8 mouse cellular contexts compared by ENCODE assay signal in the genomic region with DNA sequence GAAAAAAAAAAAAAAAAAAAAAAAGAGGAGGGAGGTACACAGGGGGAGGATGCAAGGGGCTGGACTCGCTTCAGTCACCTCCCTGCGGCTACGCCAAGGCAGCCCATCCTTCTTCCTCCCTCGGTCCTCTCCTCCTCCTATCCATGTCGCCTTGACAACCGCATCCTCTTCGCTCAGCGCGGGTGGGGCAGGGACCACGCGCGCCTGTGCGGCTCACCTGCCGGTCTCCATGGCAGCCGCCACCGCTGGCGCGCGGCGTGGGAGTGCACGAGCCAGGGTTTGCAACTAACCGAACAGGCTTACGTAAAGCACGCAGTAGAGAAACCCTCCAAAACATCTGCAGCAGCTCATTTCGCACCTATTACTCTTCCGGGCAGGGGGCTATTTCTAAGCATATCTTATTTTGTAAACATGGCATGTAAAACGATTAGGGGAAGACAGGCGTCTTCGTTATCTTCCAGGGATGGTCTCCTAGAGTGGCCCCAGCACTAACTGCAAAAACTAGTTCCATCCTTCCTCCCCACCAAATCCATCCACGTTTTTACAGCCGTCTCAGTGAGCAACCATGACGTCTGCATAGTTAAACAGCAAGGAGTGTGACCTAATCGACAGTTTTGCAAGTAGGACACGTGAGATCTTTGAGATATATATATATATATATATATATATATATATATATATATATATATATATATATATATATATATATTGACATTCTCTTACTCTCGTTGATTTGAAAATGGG. TPM values are rescaled to one million over a fixed set of nuclear protein-coding genes. Genes with fewer than 3 reads are reported as not detected.
DNase-seq lines count a peak whose midpoint lies in the region; ATAC-seq and TF ChIP-seq lines count a peak whose summit lies in the region.

A gene (minus strand): TSS at position 20 of the 744 bp plus-strand sequence.

- H3K9ac ChIP-seq in ES-E14 (ENCODE audit: insufficient read depth, low read depth, low read length, poor library complexity, severe bottlenecking), result no peak within 1 kb of the TSS
- H3K9ac ChIP-seq in forebrain, embryonic 13.5 days, result peak within 1 kb of the TSS; percentile 70
- peak within 1 kb of the TSS; percentile 48 for H3K9ac ChIP-seq in hindbrain, embryonic 15.5 days

- peaks cover 21% of the 10 kb centered on the region for H3K27me3 ChIP-seq in forebrain, embryonic 13.5 days
- H3K27me3 ChIP-seq in hindbrain, embryonic 15.5 days, result no peaks in the 10 kb centered on the region

- WGBS in forebrain, embryonic 13.5 days, result 2% methylated on average over 32 of the region's 35 CpGs
- under 1% methylated on average over 32 of the region's 35 CpGs for WGBS in hindbrain, embryonic 15.5 days

- no peak for DNase-seq in ES-E14 (ENCODE audit: low read depth, low spot score)
- peak; percentile 94 for DNase-seq in brain, embryonic 14.5 days (ENCODE audit: low read depth)
- DNase-seq in left cerebral cortex, adult 18-20 months (ENCODE audit: low spot score in 2 of 2), result peak; percentile 84 to 91
- peak; percentile 63 for DNase-seq in lung, postnatal 25 days (ENCODE audit: low spot score)
- DNase-seq in right cerebral cortex, adult 18-20 months, result peak; percentile 95
- no peak for DNase-seq in c-Kit-positive CD71-positive TER-119-positive erythroid progenitor cells, embryonic 14.5 days (ENCODE audit: low spot score)

- H3K9me3 ChIP-seq in ES-E14 (ENCODE audit: control insufficient read depth, insufficient read depth, low read depth, low read length), result no peaks in the 10 kb centered on the region
- H3K9me3 ChIP-seq in forebrain, embryonic 13.5 days (replicated peaks), result no peaks in the 10 kb centered on the region
- H3K9me3 ChIP-seq in hindbrain, embryonic 15.5 days, result no peaks in the 10 kb centered on the region

- no peak for TF ChIP-seq POLR2A in brain, embryonic 14.5 days (IDR thresholded peaks at IDR 0.05; ENCODE audit: borderline replicate concordance, extremely low read depth, insufficient read depth, insufficient read length, poor library complexity, severe bottlenecking)

- no peak within 1 kb of the TSS for H3K27ac ChIP-seq in ES-E14 (ENCODE audit: insufficient read depth, low read depth, low read length, poor library complexity, severe bottlenecking)
- H3K27ac ChIP-seq in forebrain, embryonic 13.5 days, result peak within 1 kb of the TSS; percentile 48
- H3K27ac ChIP-seq in hindbrain, embryonic 15.5 days (replicated peaks), result peak within 1 kb of the TSS; percentile 82

- H3K4me2 ChIP-seq in forebrain, embryonic 13.5 days, result peak within 1 kb of the TSS; percentile 93
- H3K4me2 ChIP-seq in hindbrain, embryonic 15.5 days, result peak within 1 kb of the TSS; percentile 81

- H3K4me3 ChIP-seq in ES-E14 (ENCODE audit: insufficient read depth in 1 of 2, low read depth in 1 of 2, low read length in 2 of 2, poor library complexity in 1 of 2, severe bottlenecking in 1 of 2), result peak within 1 kb of the TSS; percentile 39 to 55; a peak in 3 of 4 replicates
- peak within 1 kb of the TSS; percentile 54 for H3K4me3 ChIP-seq in forebrain, embryonic 13.5 days
- H3K4me3 ChIP-seq in hindbrain, embryonic 15.5 days, result peak within 1 kb of the TSS; percentile 47

- no peak for TF ChIP-seq CTCF in brain, embryonic 14.5 days (IDR thresholded peaks at IDR 0.05; ENCODE audit: borderline replicate concordance, extremely low read depth, insufficient read depth, insufficient read length)

- H3K4me1 ChIP-seq in ES-E14 (ENCODE audit: control insufficient read depth in 2 of 2, insufficient read depth in 2 of 2, low read length in 2 of 2, poor library complexity in 1 of 2), result no peaks in the 10 kb centered on the region; a peak in 1 of 4 replicates
- peaks cover 19% of the 10 kb centered on the region for H3K4me1 ChIP-seq in forebrain, embryonic 13.5 days
- peaks cover 12% of the 10 kb centered on the region for H3K4me1 ChIP-seq in hindbrain, embryonic 15.5 days (replicated peaks)

- H3K36me3 ChIP-seq in ES-E14 (ENCODE audit: control insufficient read depth, insufficient read depth, low read length, poor library complexity, severe bottlenecking), result no peaks in the 10 kb centered on the region
- no peaks in the 10 kb centered on the region for H3K36me3 ChIP-seq in forebrain, embryonic 13.5 days (ENCODE audit: poor library complexity, severe bottlenecking)
- H3K36me3 ChIP-seq in hindbrain, embryonic 15.5 days, result no peaks in the 10 kb centered on the region

- peak; percentile 95 for ATAC-seq in forebrain, embryonic 13.5 days
- peak; percentile 98 for ATAC-seq in hindbrain, embryonic 15.5 days (ENCODE audit: low FRiP score, low read depth)

- in situ Hi-C loops in ES-E14 (cut with MboI; ENCODE audit: low sequenced_read_pairs in 2 of 2, unreplicated experiment in 2 of 2), result no loop called here

TF ChIP-seq in ES-E14, 5 proteins besides CTCF, POLR2A, EP300 and RAD21:
- TF ChIP-seq MAFK (IDR thresholded peaks at IDR 0.05; ENCODE audit: insufficient read depth, low read depth, low read length) (no peak), ZNF384 (IDR thresholded peaks at IDR 0.05; ENCODE audit: low read depth, low read length) (peak; percentile 84), HCFC1 (IDR thresholded peaks at IDR 0.05; ENCODE audit: borderline replicate concordance, insufficient read depth, low read length) (no peak), CHD2 (IDR thresholded peaks at IDR 0.05; ENCODE audit: low read depth, low read length) (no peak), ZC3H11A (IDR thresholded peaks at IDR 0.05; ENCODE audit: borderline replicate concordance, low read depth, low read length) (no peak)

RNA-seq across cellular contexts. Expression of the gene that starts here (rescaled TPM):
- total RNA-seq in ES-E14 (2012; rRNA removed), result 0.27 and 0.37 TPM in 2 replicates
- 7.2 and 9.2 TPM in 2 replicates for polyA plus RNA-seq in brain, embryonic 14.5 days (2012; rRNA removed)
- polyA plus RNA-seq in forebrain, embryonic 13.5 days (2015; fragmentation: Nextera tagmentation; extraction: Ambion mirVana), result 4.3 and 6.4 TPM in 2 replicates
- 15.1 and 18.9 TPM in 2 replicates for polyA plus RNA-seq in hindbrain, embryonic 15.5 days (2015; fragmentation: Nextera tagmentation; extraction: Ambion mirVana)
- total RNA-seq in left cerebral cortex, adult 18-20 months (2021), result 10 to 100 TPM; 30.6 to 30.9 TPM

Comparison
In these comparisons a context has a peak if more than half of its experiments do, and no peak if none do; other contexts are left out.
1. RNA of the gene that starts here (total RNA-seq): 30.6 to 30.9 TPM in left cerebral cortex, adult 18-20 months; 0.27 to 0.37 TPM in ES-E14; every median in the first group is over 10 times any median in the second.
2. DNase-seq: peak in brain, embryonic 14.5 days (single experiment), left cerebral cortex, adult 18-20 months (2 of 2), lung, postnatal 25 days (single experiment) and right cerebral cortex, adult 18-20 months (single experiment); none in ES-E14 (single experiment) and c-Kit-positive CD71-positive TER-119-positive erythroid progenitor cells, embryonic 14.5 days (single experiment).
3. Peak in every context shown above with its lines, with median percentiles within 50 percentile points of each other: H3K4me3 ChIP-seq.